Mouse (Mus musculus) liver, embryonic 14.5 days (tissue): ENCODE measurements around the gene Olfr1061. TPM values are rescaled to one million over a fixed set of nuclear protein-coding genes. Genes with fewer than 3 reads are reported as not detected.
"Not testable (repeated sequence)": the region's sequence is repeated elsewhere in the genome, so short reads cannot be mapped to it uniquely, and the experiment has no call there.

Experiments
- ATAC-seq: fragments of 200-750 bp; cut with Nextera tagmentation; 2 replicates; pipeline ENCODE4 v1.8.0; 2017; ENCODE audit warnings: moderate number of reproducible peaks, mild to moderate bottlenecking, moderate library complexity; ENCODE audit not compliant: insufficient read depth
- DNase-seq, 3 experiments: peaks; one replicate each; pipeline ENCODE4 v3.0.0-alpha.2; 2012 to 2013; ENCODE audit warnings: low read depth in 3 of 3, low spot score in 3 of 3
- H3K27ac ChIP-seq: fragments of 300-500 bp; sonication (generic); 2 replicates; pipeline ENCODE4 v1.5.1; 2014; ENCODE audit warnings: moderate library complexity, mild to moderate bottlenecking, control low read depth, inconsistent platforms
- H3K27me3 ChIP-seq: fragments of 300-500 bp; sonication (generic); 2 replicates; pipeline ENCODE4 v1.6.1; 2014; ENCODE audit warnings: mild to moderate bottlenecking, low read length, moderate library complexity; ENCODE audit not compliant: control insufficient read depth, insufficient read depth
- H3K36me3 ChIP-seq: fragments of 300-500 bp; sonication (generic); replicated peaks from 2 replicates; pipeline ENCODE4 v1.6.1; 2014; ENCODE audit warnings: low read depth; ENCODE audit not compliant: control insufficient read depth, insufficient read depth
- H3K4me1 ChIP-seq, 2 experiments: fragments of 200-500 bp in 1 of 2; fragments of 300-500 bp in 1 of 2; sonication (generic) in 1 of 2; replicated peaks; 2 replicates each; pipeline ENCODE4 v1.6.1; 2012 to 2014; ENCODE audit warnings: antibody characterized with exemption in 1 of 2, inconsistent platforms in 1 of 2, low read length in 1 of 2; ENCODE audit not compliant: control insufficient read depth in 2 of 2, insufficient read depth in 2 of 2
- H3K4me2 ChIP-seq: fragments of 300-500 bp; sonication (generic); 2 replicates; pipeline ENCODE4 v1.6.1; 2014; ENCODE audit warnings: low read depth, mild to moderate bottlenecking, control low read depth, moderate library complexity
- H3K4me3 ChIP-seq, 2 experiments: fragments of 200-500 bp in 1 of 2; fragments of 300-500 bp in 1 of 2; sonication (generic) in 1 of 2; 2 replicates each; pipeline ENCODE4 v1.5.1; 2012 to 2014; ENCODE audit warnings: low read depth in 2 of 2, low read length in 2 of 2, mild to moderate bottlenecking in 2 of 2, control low read depth in 1 of 2, inconsistent platforms in 1 of 2, moderate library complexity in 1 of 2; ENCODE audit not compliant: insufficient read depth in 1 of 2
- H3K9ac ChIP-seq: fragments of 300-500 bp; sonication (generic); replicated peaks from 2 replicates; pipeline ENCODE4 v1.6.1; 2014; ENCODE audit warnings: mild to moderate bottlenecking, control low read depth, moderate library complexity
- H3K9me3 ChIP-seq: fragments of 300-500 bp; sonication (generic); 2 replicates; pipeline ENCODE4 v1.6.1; 2016; ENCODE audit warnings: low read length, mixed read lengths; ENCODE audit not compliant: control insufficient read depth
- CTCF ChIP-seq: IDR thresholded peaks from 2 replicates; pipeline ENCODE4 v1.5.1; 2016; ENCODE audit warnings: antibody characterized with exemption, low read depth, control low read depth
- EP300 ChIP-seq: IDR thresholded peaks from 2 replicates; pipeline ENCODE4 v1.6.1; 2016; ENCODE audit warnings: antibody characterized with exemption, low read depth
- WGBS: fragments of 180-500 bp; shearing (Covaris S2); extraction: QIAGEN DNeasy Blood & Tissue Kit; methylation state at CpG from one replicate; pipeline ENCODE4 v1.1.7; 2014; ENCODE audit not compliant: insufficient replicate concordance; 5-methylcytosine and 5-hydroxymethylcytosine counted together
- polyA plus RNA-seq, 2 experiments: library from polyadenylated mRNA; depleted of rRNA in 1 of 2; stranded (reverse) in 1 of 2; unstranded in 1 of 2; fragments of >200 nt; fragmentation: Nextera tagmentation in 1 of 2; extraction: Ambion mirVana in 1 of 2; gene quantifications; 2 replicates each; pipeline versions ENCODE4 v1.2.1 to v1.2.3; 2012 to 2014

The Olfr1061 gene
- polyA plus RNA-seq, 2 experiments = not detected

- ATAC-seq (no peak), DNase-seq (no peak)
- Histone ChIP-seq H3K36me3 (no peaks in the 10 kb centered on the region), H3K4me1 (no peaks in the 10 kb centered on the region), H3K27me3 (no peaks in the 10 kb centered on the region), H3K4me2 (no peak overlapping the region), H3K4me3 (no peak overlapping the region), H3K27ac (no peak overlapping the region), H3K9me3 (no peaks in the 10 kb centered on the region), H3K9ac (no peak overlapping the region)
- 45% methylated on average over 2 of the region's 2 CpGs for WGBS
- no peak for TF ChIP-seq EP300
- TF ChIP-seq CTCF = no peak
These were observed 18.7 kb downstream of the Olfr1061 start for GRCm38 (mm10) chr2:86395114-86395513.

- H3K27ac ChIP-seq, H3K4me2 ChIP-seq, DNase-seq, H3K4me1 ChIP-seq, H3K36me3 ChIP-seq, ATAC-seq, H3K27me3 ChIP-seq, H3K9me3 ChIP-seq, H3K4me3 ChIP-seq, H3K9ac ChIP-seq: not testable (repeated sequence)
These were observed 25.4 kb downstream of the Olfr1061 start, which contains the start of gene Olfr1058 for GRCm38 (mm10) chr2:86388461-86388860. Gene Olfr1058 (minus strand): TSS chr2:86388561.

GRCm38 (mm10) chr2:86378293-86378692 is 35.6 kb downstream of the Olfr1061 start, which contains the start of gene Olfr1057:
Gene Olfr1057 (minus strand): TSS chr2:86378393.
- H3K9ac ChIP-seq = no peak within 1 kb of the TSS
- no peaks in the 10 kb centered on the region for H3K4me1 ChIP-seq
- DNase-seq (no peak), ATAC-seq (no peak)
- H3K27me3 ChIP-seq = no peaks in the 10 kb centered on the region
- no peak within 1 kb of the TSS for H3K4me3 ChIP-seq
- no peaks in the 10 kb centered on the region for H3K9me3 ChIP-seq
- TF ChIP-seq CTCF = no peak
- TF ChIP-seq EP300 = no peak
- H3K36me3 ChIP-seq = no peaks in the 10 kb centered on the region
- no peak within 1 kb of the TSS for H3K4me2 ChIP-seq
- no peak within 1 kb of the TSS for H3K27ac ChIP-seq

- H3K9me3 ChIP-seq, H3K36me3 ChIP-seq, H3K4me3 ChIP-seq, H3K27ac ChIP-seq, DNase-seq, H3K27me3 ChIP-seq, H3K4me2 ChIP-seq, H3K9ac ChIP-seq, H3K4me1 ChIP-seq, ATAC-seq: not testable (repeated sequence)
- WGBS = no CpG with 5 or more reads among the region's 6 CpGs
These were observed 47.5 kb downstream of the Olfr1061 start for GRCm38 (mm10) chr2:86366342-86366741.

Other genes starting within 250 kb of the Olfr1061 start
- not detected in 2 replicates for gene Olfr1043, start 246.5 kb downstream of the Olfr1061 start, polyA plus RNA-seq (2012; rRNA removed)
- not detected in 2 replicates for gene Olfr1043, start 246.5 kb downstream of the Olfr1061 start, polyA plus RNA-seq (2014; fragmentation: Nextera tagmentation; extraction: Ambion mirVana)
- gene Olfr1044, start 236.2 kb downstream of the Olfr1061 start, polyA plus RNA-seq (2012; rRNA removed) = not detected in 2 replicates
- gene Olfr1044, start 236.2 kb downstream of the Olfr1061 start, polyA plus RNA-seq (2014; fragmentation: Nextera tagmentation; extraction: Ambion mirVana) = not detected in 2 replicates
- gene Olfr52, start 228.4 kb downstream of the Olfr1061 start, polyA plus RNA-seq (2012; rRNA removed) = not detected in 2 replicates
- not detected in 2 replicates for gene Olfr52, start 228.4 kb downstream of the Olfr1061 start, polyA plus RNA-seq (2014; fragmentation: Nextera tagmentation; extraction: Ambion mirVana)
- gene Olfr1045, start 211.0 kb downstream of the Olfr1061 start, polyA plus RNA-seq (2012; rRNA removed) = not detected in 2 replicates
- gene Olfr1045, start 211.0 kb downstream of the Olfr1061 start, polyA plus RNA-seq (2014; fragmentation: Nextera tagmentation; extraction: Ambion mirVana) = not detected in 2 replicates
- gene Olfr1046, start 194.7 kb downstream of the Olfr1061 start, polyA plus RNA-seq (2012; rRNA removed) = not detected in 2 replicates
- not detected in 2 replicates for gene Olfr1046, start 194.7 kb downstream of the Olfr1061 start, polyA plus RNA-seq (2014; fragmentation: Nextera tagmentation; extraction: Ambion mirVana)
- not detected in 2 replicates for gene Olfr1047, start 182.6 kb downstream of the Olfr1061 start, polyA plus RNA-seq (2012; rRNA removed)
- gene Olfr1047, start 182.6 kb downstream of the Olfr1061 start, polyA plus RNA-seq (2014; fragmentation: Nextera tagmentation; extraction: Ambion mirVana) = not detected in 2 replicates
- not detected in 2 replicates for gene Olfr1048, start 173.8 kb downstream of the Olfr1061 start, polyA plus RNA-seq (2012; rRNA removed)
- not detected in 2 replicates for gene Olfr1048, start 173.8 kb downstream of the Olfr1061 start, polyA plus RNA-seq (2014; fragmentation: Nextera tagmentation; extraction: Ambion mirVana)
- gene Olfr1049, start 155.7 kb downstream of the Olfr1061 start, polyA plus RNA-seq (2012; rRNA removed) = not detected in 2 replicates
- gene Olfr1049, start 155.7 kb downstream of the Olfr1061 start, polyA plus RNA-seq (2014; fragmentation: Nextera tagmentation; extraction: Ambion mirVana) = not detected in 2 replicates
- not detected in 2 replicates for gene Olfr1051, start 135.0 kb downstream of the Olfr1061 start, polyA plus RNA-seq (2012; rRNA removed)
- gene Olfr1051, start 135.0 kb downstream of the Olfr1061 start, polyA plus RNA-seq (2014; fragmentation: Nextera tagmentation; extraction: Ambion mirVana) = not detected in 2 replicates
- not detected in 2 replicates for gene Olfr1052, start 121.6 kb downstream of the Olfr1061 start, polyA plus RNA-seq (2012; rRNA removed)
- gene Olfr1052, start 121.6 kb downstream of the Olfr1061 start, polyA plus RNA-seq (2014; fragmentation: Nextera tagmentation; extraction: Ambion mirVana) = not detected in 2 replicates
- not detected in 2 replicates for gene Olfr1053, start 98.8 kb downstream of the Olfr1061 start, polyA plus RNA-seq (2012; rRNA removed)
- not detected in 2 replicates for gene Olfr1053, start 98.8 kb downstream of the Olfr1061 start, polyA plus RNA-seq (2014; fragmentation: Nextera tagmentation; extraction: Ambion mirVana)
- gene Olfr1054, start 78.6 kb downstream of the Olfr1061 start, polyA plus RNA-seq (2012; rRNA removed) = not detected in 2 replicates
- gene Olfr1054, start 78.6 kb downstream of the Olfr1061 start, polyA plus RNA-seq (2014; fragmentation: Nextera tagmentation; extraction: Ambion mirVana) = not detected in 2 replicates
- not detected in 2 replicates for gene Olfr1055, start 63.8 kb downstream of the Olfr1061 start, polyA plus RNA-seq (2012; rRNA removed)
- not detected in 2 replicates for gene Olfr1055, start 63.8 kb downstream of the Olfr1061 start, polyA plus RNA-seq (2014; fragmentation: Nextera tagmentation; extraction: Ambion mirVana)
- gene Olfr1056, start 51.6 kb downstream of the Olfr1061 start, polyA plus RNA-seq (2012; rRNA removed) = not detected in 2 replicates
- not detected in 2 replicates for gene Olfr1056, start 51.6 kb downstream of the Olfr1061 start, polyA plus RNA-seq (2014; fragmentation: Nextera tagmentation; extraction: Ambion mirVana)
- gene Olfr1057, start 35.7 kb downstream of the Olfr1061 start, polyA plus RNA-seq (2012; rRNA removed) = not detected in 2 replicates
- gene Olfr1057, start 35.7 kb downstream of the Olfr1061 start, polyA plus RNA-seq (2014; fragmentation: Nextera tagmentation; extraction: Ambion mirVana) = not detected in 2 replicates
- not detected in 2 replicates for gene Olfr1058, start 25.5 kb downstream of the Olfr1061 start, polyA plus RNA-seq (2012; rRNA removed)
- not detected in 2 replicates for gene Olfr1058, start 25.5 kb downstream of the Olfr1061 start, polyA plus RNA-seq (2014; fragmentation: Nextera tagmentation; extraction: Ambion mirVana)
- gene Olfr1062, start 12.7 kb upstream of the Olfr1061 start, polyA plus RNA-seq (2012; rRNA removed) = not detected in 2 replicates
- gene Olfr1062, start 12.7 kb upstream of the Olfr1061 start, polyA plus RNA-seq (2014; fragmentation: Nextera tagmentation; extraction: Ambion mirVana) = not detected in 2 replicates
- gene Olfr1065, start 36.5 kb upstream of the Olfr1061 start, polyA plus RNA-seq (2012; rRNA removed) = not detected in 2 replicates
- gene Olfr1065, start 36.5 kb upstream of the Olfr1061 start, polyA plus RNA-seq (2014; fragmentation: Nextera tagmentation; extraction: Ambion mirVana) = not detected in 2 replicates
- not detected in 2 replicates for gene Olfr1066, start 42.2 kb upstream of the Olfr1061 start, polyA plus RNA-seq (2012; rRNA removed)
- gene Olfr1066, start 42.2 kb upstream of the Olfr1061 start, polyA plus RNA-seq (2014; fragmentation: Nextera tagmentation; extraction: Ambion mirVana) = not detected in 2 replicates
- not detected in 2 replicates for gene Olfr228, start 73.3 kb upstream of the Olfr1061 start, polyA plus RNA-seq (2012; rRNA removed)
- gene Olfr228, start 73.3 kb upstream of the Olfr1061 start, polyA plus RNA-seq (2014; fragmentation: Nextera tagmentation; extraction: Ambion mirVana) = not detected in 2 replicates
- gene Olfr1076, start 94.4 kb upstream of the Olfr1061 start, polyA plus RNA-seq (2012; rRNA removed) = not detected in 2 replicates
- gene Olfr1076, start 94.4 kb upstream of the Olfr1061 start, polyA plus RNA-seq (2014; fragmentation: Nextera tagmentation; extraction: Ambion mirVana) = not detected in 2 replicates
- gene Olfr1079, start 128.4 kb upstream of the Olfr1061 start, polyA plus RNA-seq (2012; rRNA removed) = not detected in 2 replicates
- not detected in 2 replicates for gene Olfr1079, start 128.4 kb upstream of the Olfr1061 start, polyA plus RNA-seq (2014; fragmentation: Nextera tagmentation; extraction: Ambion mirVana)
- not detected in 2 replicates for gene Olfr1080, start 144.2 kb upstream of the Olfr1061 start, polyA plus RNA-seq (2012; rRNA removed)
- gene Olfr1080, start 144.2 kb upstream of the Olfr1061 start, polyA plus RNA-seq (2014; fragmentation: Nextera tagmentation; extraction: Ambion mirVana) = not detected in 2 replicates
- not detected in 2 replicates for gene Olfr1082, start 184.9 kb upstream of the Olfr1061 start, polyA plus RNA-seq (2012; rRNA removed)
- gene Olfr1082, start 184.9 kb upstream of the Olfr1061 start, polyA plus RNA-seq (2014; fragmentation: Nextera tagmentation; extraction: Ambion mirVana) = not detected in 2 replicates
- not detected in 2 replicates for gene Olfr1084, start 225.7 kb upstream of the Olfr1061 start, polyA plus RNA-seq (2012; rRNA removed)
- gene Olfr1084, start 225.7 kb upstream of the Olfr1061 start, polyA plus RNA-seq (2014; fragmentation: Nextera tagmentation; extraction: Ambion mirVana) = not detected in 2 replicates
- gene Olfr1085, start 248.0 kb upstream of the Olfr1061 start, polyA plus RNA-seq (2012; rRNA removed) = not detected in 2 replicates
- not detected in 2 replicates for gene Olfr1085, start 248.0 kb upstream of the Olfr1061 start, polyA plus RNA-seq (2014; fragmentation: Nextera tagmentation; extraction: Ambion mirVana)